Mouse (Mus musculus) ES-Bruce4 (cell line): ENCODE data around the gene Pdcd1lg2. TPM values are rescaled to one million over a fixed set of nuclear protein-coding genes. Genes with fewer than 3 reads are reported as not detected.

Experiments used
- H3K27ac ChIP-seq: 2 replicates; pipeline ENCODE4 v1.5.1; 2012; ENCODE audit warnings: low read length, inconsistent platforms; ENCODE audit not compliant: insufficient read depth
- H3K27me3 ChIP-seq: 2 replicates; pipeline ENCODE4 v1.6.1; 2012; ENCODE audit warnings: mild to moderate bottlenecking, low read length, inconsistent platforms; ENCODE audit not compliant: control insufficient read depth, poor library complexity, insufficient read depth, severe bottlenecking
- H3K36me3 ChIP-seq: 2 replicates; pipeline ENCODE4 v1.6.1; 2012; ENCODE audit warnings: inconsistent platforms, mild to moderate bottlenecking, low read length, moderate library complexity; ENCODE audit not compliant: control insufficient read depth, poor library complexity, insufficient read depth, severe bottlenecking
- H3K4me1 ChIP-seq: one replicate; pipeline ENCODE4 v1.8.1; 2011; ENCODE audit warnings: low read length; ENCODE audit not compliant: control insufficient read depth, insufficient read depth
- H3K4me3 ChIP-seq: 2 replicates; pipeline ENCODE4 v1.5.1; 2011; ENCODE audit warnings: low read depth, mild to moderate bottlenecking, low read length
- H3K9ac ChIP-seq: 2 replicates; pipeline ENCODE4 v1.6.1; 2012; ENCODE audit warnings: low read depth, mild to moderate bottlenecking, inconsistent platforms; ENCODE audit not compliant: poor library complexity, severe bottlenecking
- H3K9me3 ChIP-seq: replicated peaks from 2 replicates; pipeline ENCODE4 v1.6.1; 2012; ENCODE audit warnings: mild to moderate bottlenecking, low read length, inconsistent platforms; ENCODE audit not compliant: control insufficient read depth, poor library complexity, insufficient read depth, severe bottlenecking
- CTCF ChIP-seq: IDR thresholded peaks from one replicate; pipeline ENCODE4 v1.8.1; 2011; ENCODE audit warnings: low read depth, low read length
- EP300 ChIP-seq: IDR thresholded peaks from 2 replicates; pipeline ENCODE4 v1.6.1; 2011; ENCODE audit warnings: low read depth, low read length; ENCODE audit not compliant: insufficient read depth
- POLR2A ChIP-seq: IDR thresholded peaks from one replicate; pipeline ENCODE4 v1.8.1; 2011; ENCODE audit warnings: low read length; ENCODE audit not compliant: insufficient read depth
- polyA plus RNA-seq: library from polyadenylated mRNA; stranded (reverse); fragments of >200 nt; gene quantifications from 2 replicates; pipeline ENCODE4 v1.2.4, GENCODE M21; 2011; ENCODE audit warnings: low read depth; ENCODE audit not compliant: missing spikeins, insufficient read depth, insufficient read length

Pdcd1lg2 gene
- polyA plus RNA-seq, 1 experiment = not detected

DNA sequence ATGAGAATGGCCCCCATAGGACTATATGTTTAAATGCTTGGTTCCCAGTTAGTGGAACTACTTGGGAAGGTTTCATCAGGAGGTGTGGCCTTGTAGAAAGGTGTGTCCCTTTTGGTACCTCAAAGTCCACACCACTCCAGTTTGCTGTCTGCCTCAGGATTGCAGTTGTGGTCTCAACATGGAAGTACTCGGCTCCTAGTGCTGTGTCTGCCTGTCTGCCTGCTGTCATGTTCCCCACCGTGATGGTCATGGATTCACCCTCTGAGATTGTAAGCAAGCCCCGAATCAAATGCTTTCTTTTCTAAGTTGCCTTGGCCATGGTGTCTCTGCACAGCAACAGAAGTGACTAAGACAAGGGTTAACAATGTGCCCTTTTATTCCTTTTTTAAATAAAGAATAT lies 103.4 kb downstream of the Pdcd1lg2 start:
- no peak for TF ChIP-seq EP300
- no peak for TF ChIP-seq CTCF
- TF ChIP-seq POLR2A = no peak
- no peak overlapping the region for H3K27ac ChIP-seq
- no peaks in the 10 kb centered on the region for H3K36me3 ChIP-seq

DNA sequence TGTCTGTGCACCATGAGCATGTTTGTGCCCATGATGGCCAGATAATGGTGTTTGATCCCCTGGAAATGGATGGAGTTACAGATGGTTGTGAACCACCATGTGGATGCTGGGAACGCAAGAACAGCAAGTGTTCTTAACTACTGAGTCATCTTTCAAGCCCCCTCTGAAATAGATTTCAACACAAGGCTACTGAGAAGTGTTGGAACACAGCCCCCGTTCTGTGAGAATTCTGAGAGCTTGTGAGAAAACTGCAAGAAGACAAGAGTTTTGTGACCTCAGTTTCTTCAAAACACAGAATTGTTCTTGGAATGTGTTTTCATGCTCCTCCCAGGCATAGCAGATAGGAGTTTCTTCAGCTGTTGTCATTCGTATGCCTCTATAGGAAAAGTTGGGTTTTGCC lies 104.7 kb downstream of the Pdcd1lg2 start:
- H3K9ac ChIP-seq = no peak overlapping the region
- TF ChIP-seq POLR2A = no peak
- TF ChIP-seq CTCF = no peak
- TF ChIP-seq EP300 = no peak
- 0 out of 2 replicates have a peak, but pooled peaks cover 4% of the 10 kb centered on the region for H3K36me3 ChIP-seq
- H3K4me3 ChIP-seq = no peak overlapping the region
- H3K27ac ChIP-seq = no peak overlapping the region
- H3K9me3 ChIP-seq = no peaks in the 10 kb centered on the region
- no peaks in the 10 kb centered on the region for H3K27me3 ChIP-seq
- H3K4me1 ChIP-seq = no peaks in the 10 kb centered on the region

More for the DNA sequence above, 103.4 kb downstream of the Pdcd1lg2 start:
- Histone ChIP-seq H3K9me3 (no peaks in the 10 kb centered on the region), H3K9ac (no peak overlapping the region), H3K4me1 (no peaks in the 10 kb centered on the region), H3K4me3 (no peak overlapping the region), H3K27me3 (no peaks in the 10 kb centered on the region)

DNA sequence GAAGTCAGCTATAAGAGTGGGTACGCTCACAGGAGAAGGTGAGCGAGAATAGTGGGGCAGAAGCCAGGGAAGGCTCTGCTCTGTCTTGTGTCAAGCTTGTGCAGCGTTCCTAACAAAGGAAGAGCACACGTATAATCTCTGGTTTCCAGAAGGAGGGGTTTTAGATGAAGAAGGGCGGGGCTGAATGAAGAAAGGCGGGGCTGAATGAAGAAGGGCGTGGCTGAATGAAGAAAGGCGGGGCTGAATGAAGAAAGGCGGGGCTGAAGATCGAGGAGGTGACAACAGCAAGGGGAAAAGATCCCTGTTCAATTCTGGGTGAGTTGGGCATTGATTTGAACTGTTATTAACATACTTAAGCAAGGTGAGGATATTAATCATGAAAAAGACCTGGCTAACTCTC lies 105.3 kb downstream of the Pdcd1lg2 start:
- Histone ChIP-seq H3K9me3 (no peaks in the 10 kb centered on the region), H3K36me3 (0 out of 2 replicates have a peak, but pooled peaks cover 6% of the 10 kb centered on the region), H3K9ac (no peak overlapping the region), H3K27ac (no peak overlapping the region), H3K27me3 (no peaks in the 10 kb centered on the region), H3K4me3 (no peak overlapping the region), H3K4me1 (no peaks in the 10 kb centered on the region)
- TF ChIP-seq POLR2A (no peak), EP300 (no peak), CTCF (no peak)

DNA sequence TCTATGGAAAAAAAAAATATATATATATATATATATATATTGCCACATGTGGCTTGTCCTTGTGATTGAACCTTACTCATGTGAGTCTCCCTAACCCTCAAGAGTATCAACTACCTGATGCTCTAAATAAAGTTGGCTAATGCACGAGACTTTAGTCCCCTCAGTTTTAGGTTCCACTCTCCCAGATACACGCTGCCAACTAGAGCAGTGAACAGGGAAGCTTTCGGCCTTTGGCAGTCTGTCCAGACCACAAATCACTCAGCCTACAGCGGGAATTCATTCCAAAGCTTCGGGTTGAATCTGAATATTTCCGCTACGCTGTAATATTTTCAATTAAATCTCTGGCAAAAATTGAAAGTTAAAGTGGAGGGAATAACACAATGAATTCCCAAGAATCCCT lies 107.7 kb downstream of the Pdcd1lg2 start:
- Histone ChIP-seq H3K27ac (no peak overlapping the region), H3K9me3 (no peaks in the 10 kb centered on the region), H3K4me3 (no peak overlapping the region), H3K27me3 (no peaks in the 10 kb centered on the region), H3K9ac (no peak overlapping the region), H3K36me3 (0 out of 2 replicates have a peak, but pooled peaks cover 6% of the 10 kb centered on the region), H3K4me1 (no peaks in the 10 kb centered on the region)
- TF ChIP-seq CTCF = no peak
- TF ChIP-seq EP300 = no peak

DNA sequence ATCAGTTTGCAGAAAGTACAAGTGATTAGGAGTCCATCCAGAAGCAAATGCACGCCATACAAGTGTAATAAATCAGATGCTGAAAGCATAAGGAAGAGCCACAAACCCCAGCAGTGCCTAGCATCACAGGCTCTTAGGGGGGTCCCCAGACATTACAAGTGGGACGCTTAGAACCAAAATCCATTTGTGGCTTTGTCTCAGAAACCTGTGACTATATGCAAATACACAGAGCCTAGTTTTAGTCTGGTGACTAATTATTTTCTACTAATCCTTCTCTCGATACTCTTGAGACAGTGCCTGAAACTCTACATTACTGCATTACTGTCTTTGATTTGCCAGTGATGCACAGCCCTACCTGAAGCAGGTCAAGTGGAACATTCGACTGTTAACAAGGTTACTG lies 108.2 kb downstream of the Pdcd1lg2 start:
- Histone ChIP-seq H3K4me3 (no peak overlapping the region), H3K9me3 (no peaks in the 10 kb centered on the region), H3K9ac (no peak overlapping the region), H3K36me3 (0 out of 2 replicates have a peak, but pooled peaks cover 6% of the 10 kb centered on the region), H3K4me1 (peaks cover 2% of the 10 kb centered on the region), H3K27ac (no peak overlapping the region), H3K27me3 (no peaks in the 10 kb centered on the region)
- TF ChIP-seq EP300 (no peak), CTCF (no peak), POLR2A (no peak)

Other genes starting within 250 kb of the Pdcd1lg2 start
- gene Jak2, start 159.1 kb upstream of the Pdcd1lg2 start, polyA plus RNA-seq = 10.9 and 12.6 TPM in 2 replicates
- gene Insl6, start 85.6 kb upstream of the Pdcd1lg2 start, polyA plus RNA-seq = 7.7 and 12.2 TPM in 2 replicates
- 2.0 and 2.2 TPM in 2 replicates for gene Rln1, start 76.2 kb upstream of the Pdcd1lg2 start, polyA plus RNA-seq
- gene Plgrkt, start 43.5 kb upstream of the Pdcd1lg2 start, polyA plus RNA-seq = 35.8 and 38.1 TPM in 2 replicates
- 3.5 and 4.2 TPM in 2 replicates for gene Cd274, start 43.5 kb upstream of the Pdcd1lg2 start, polyA plus RNA-seq
- gene Ric1, start 111.4 kb downstream of the Pdcd1lg2 start, polyA plus RNA-seq = 49.7 and 50.2 TPM in 2 replicates
- gene Ermp1, start 237.5 kb downstream of the Pdcd1lg2 start, polyA plus RNA-seq = 57.9 and 67.9 TPM in 2 replicates